Mouse (Mus musculus): ENCODE measurements around the gene Helt. TPM values are rescaled to one million over a fixed set of nuclear protein-coding genes. Genes with fewer than 3 reads are reported as not detected.

The Helt gene
- total RNA-seq, 2 experiments from 2014 or later: not detected

DNA sequence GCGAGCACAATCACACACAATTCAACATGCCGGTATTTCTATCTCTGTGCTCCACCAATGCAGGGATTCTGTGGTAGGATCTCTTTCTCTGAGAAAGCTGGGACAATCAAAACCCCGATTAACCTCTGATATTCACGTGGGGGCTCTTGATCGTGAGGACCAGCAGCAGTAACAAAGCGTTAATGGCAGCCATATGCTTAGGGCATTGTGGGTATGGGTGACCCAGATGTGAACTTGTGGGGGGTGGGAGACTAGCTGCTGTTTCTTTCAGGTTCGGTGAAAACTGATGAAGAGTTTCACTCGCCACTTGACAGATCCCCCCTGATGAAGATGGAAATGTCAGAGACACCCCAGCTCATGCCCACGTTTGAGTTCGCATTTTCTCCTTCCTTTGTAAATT, 42.9 kb downstream of the Helt start:
- intact Hi-C loops (cut with DNase I): no loop called here
- no peak for DNase-seq (ENCODE audit: extremely low spot score in 1 of 2, low spot score in 2 of 2)

DNA sequence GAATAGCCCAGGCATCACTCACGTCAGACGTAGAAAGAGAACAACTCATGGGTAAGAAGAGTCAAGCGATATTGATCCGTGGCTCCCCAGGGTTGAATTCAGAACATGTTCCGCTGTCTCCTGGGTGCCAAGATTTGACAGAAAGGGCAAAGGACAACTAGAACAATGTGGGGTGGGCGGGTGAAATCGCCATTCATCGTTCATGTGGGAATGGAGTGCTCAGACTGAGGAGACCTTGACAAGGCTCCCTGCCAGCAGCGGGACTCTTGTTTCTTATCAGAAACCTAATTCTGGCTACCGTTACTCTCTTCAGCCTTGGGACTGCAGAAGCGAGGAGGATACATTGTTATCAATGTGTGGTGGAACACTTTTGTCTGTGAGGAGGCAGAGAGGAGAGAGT, 48.1 kb downstream of the Helt start:
- intact Hi-C loops (cut with DNase I): loop anchor here (10.0 kb wide), 1 partner anchor 708 kb away; no protein-coding TSS in a partner anchor

DNA sequence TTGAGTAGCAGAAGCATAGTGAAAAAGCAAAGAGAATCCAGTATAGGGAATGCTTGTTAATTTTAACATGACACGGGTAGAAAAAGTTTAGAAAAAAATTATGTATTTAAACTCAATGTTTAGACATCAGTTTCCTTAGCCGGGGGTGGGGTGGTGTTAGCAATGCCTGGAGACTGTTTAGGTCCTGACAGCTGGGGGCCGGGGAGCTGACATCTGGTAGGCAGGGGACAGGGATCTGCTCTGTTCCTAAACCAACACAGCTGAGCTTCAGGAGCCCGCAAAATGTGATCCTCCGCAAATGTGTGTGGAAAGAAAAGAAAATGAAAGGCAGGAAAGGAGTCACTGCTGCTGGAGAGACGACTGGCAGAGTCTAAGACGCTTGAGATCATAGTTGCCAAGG, 51.5 kb downstream of the Helt start:
- intact Hi-C loops (cut with DNase I): loop anchor here (1.0 to 10.0 kb wide), 5 partner anchors 38 to 1129 kb away; no protein-coding TSS in a partner anchor

More for the DNA sequence above, 48.1 kb downstream of the Helt start:
- no peak for DNase-seq (ENCODE audit: extremely low spot score in 1 of 2, low spot score in 2 of 2)

More for the DNA sequence above, 51.5 kb downstream of the Helt start:
- no peak for DNase-seq (ENCODE audit: extremely low spot score in 1 of 2, low spot score in 2 of 2)

Other genes starting within 250 kb of the Helt start
- 10 to 100 TPM; 16.6 to 17.3 TPM for gene Cfap97, start 142.9 kb downstream of the Helt start, total RNA-seq (2021)
- 10 to 100 TPM; 38.2 to 42.7 TPM for gene Snx25, start 142.5 kb downstream of the Helt start, total RNA-seq (2021)
- gene Slc25a4, start 83.4 kb downstream of the Helt start, total RNA-seq (2021): 100 to 1,000 TPM; 666 to 701 TPM
- 10 to 100 TPM; 46.5 to 48.4 TPM for gene Acsl1, start 176.4 kb upstream of the Helt start, total RNA-seq (2021)